Mouse (Mus musculus): ENCODE measurements around the gene Zglp1. TPM values are rescaled to one million over a fixed set of nuclear protein-coding genes. Genes with fewer than 3 reads are reported as not detected.

Zglp1 gene
- polyA plus RNA-seq, 2 experiments, result 0.21 TPM; not detected in 1

- no peak overlapping the region for H3K4me3 ChIP-seq (ENCODE audit: insufficient read depth in 1 of 2, low read depth in 2 of 2, low read length in 2 of 2)
- no peaks in the 10 kb centered on the region for H3K36me3 ChIP-seq (replicated peaks; ENCODE audit: control insufficient read depth, insufficient read depth, low read depth)
- no peak overlapping the region for H3K4me2 ChIP-seq (ENCODE audit: low read depth)
- no peak for ATAC-seq (ENCODE audit: insufficient read depth)
- no peak overlapping the region for H3K27ac ChIP-seq
- DNase-seq (ENCODE audit: low read depth in 3 of 3, low spot score in 3 of 3), result no peak
- H3K9ac ChIP-seq (replicated peaks), result no peak overlapping the region
- H3K4me1 ChIP-seq (replicated peaks; ENCODE audit: control insufficient read depth in 2 of 2, insufficient read depth in 2 of 2, low read length in 1 of 2), result peaks cover 12 to 15% of the 10 kb centered on the region in 2 experiments
- H3K9me3 ChIP-seq (ENCODE audit: control insufficient read depth, low read length), result no peaks in the 10 kb centered on the region
- WGBS (ENCODE audit: insufficient replicate concordance), result 49% methylated on average over 4 of the region's 4 CpGs
- TF ChIP-seq CTCF (IDR thresholded peaks at IDR 0.05; ENCODE audit: low read depth), result no peak
- no peak for TF ChIP-seq EP300 (IDR thresholded peaks at IDR 0.05; ENCODE audit: low read depth)
- H3K27me3 ChIP-seq (ENCODE audit: control insufficient read depth, insufficient read depth, low read length), result peaks cover 3% of the 10 kb centered on the region
Observed at GRCm38 (mm10) chr9:21043563-21043962, 23.3 kb downstream of the Zglp1 start.

GRCm38 (mm10) chr9:21041308-21041707, 25.6 kb downstream of the Zglp1 start:
- no peak overlapping the region for H3K9ac ChIP-seq (replicated peaks)
- H3K27me3 ChIP-seq (ENCODE audit: control insufficient read depth, insufficient read depth, low read length), result peaks cover 26% of the 10 kb centered on the region
- H3K9me3 ChIP-seq (ENCODE audit: control insufficient read depth, low read length), result no peaks in the 10 kb centered on the region
- H3K4me1 ChIP-seq (replicated peaks; ENCODE audit: control insufficient read depth in 2 of 2, insufficient read depth in 2 of 2, low read length in 1 of 2), result peaks cover 12 to 15% of the 10 kb centered on the region in 2 experiments
- no peak overlapping the region for H3K4me2 ChIP-seq (ENCODE audit: low read depth)
- H3K4me3 ChIP-seq (ENCODE audit: insufficient read depth in 1 of 2, low read depth in 2 of 2, low read length in 2 of 2), result no peak overlapping the region
- no peak for ATAC-seq (ENCODE audit: insufficient read depth)
- TF ChIP-seq CTCF (IDR thresholded peaks at IDR 0.05; ENCODE audit: low read depth) (no peak), EP300 (IDR thresholded peaks at IDR 0.05; ENCODE audit: low read depth) (no peak)
- no peak overlapping the region for H3K27ac ChIP-seq
- no peaks in the 10 kb centered on the region for H3K36me3 ChIP-seq (replicated peaks; ENCODE audit: control insufficient read depth, insufficient read depth, low read depth)
- WGBS (ENCODE audit: insufficient replicate concordance), result 26% methylated on average over 4 of the region's 4 CpGs
- DNase-seq (ENCODE audit: low read depth in 3 of 3, low spot score in 3 of 3), result no peak

- Histone ChIP-seq H3K9ac (replicated peaks) (no peak overlapping the region), H3K27me3 (ENCODE audit: control insufficient read depth, insufficient read depth, low read length) (peaks cover 41% of the 10 kb centered on the region), H3K27ac (peak overlapping the region; percentile 20; the same call in 1 of the 2 replicates), H3K9me3 (ENCODE audit: control insufficient read depth, low read length) (no peaks in the 10 kb centered on the region), H3K4me1 (replicated peaks; ENCODE audit: control insufficient read depth in 2 of 2, insufficient read depth in 2 of 2, low read length in 1 of 2) (peaks cover 12 to 15% of the 10 kb centered on the region in 2 experiments), H3K4me3 (ENCODE audit: insufficient read depth in 1 of 2, low read depth in 2 of 2, low read length in 2 of 2) (no peak overlapping the region), H3K36me3 (replicated peaks; ENCODE audit: control insufficient read depth, insufficient read depth, low read depth) (no peaks in the 10 kb centered on the region), H3K4me2 (ENCODE audit: low read depth) (peak overlapping the region; percentile 30)
- peak; percentile 73 for ATAC-seq (ENCODE audit: insufficient read depth)
- WGBS (ENCODE audit: insufficient replicate concordance), result 19% methylated on average over 3 of the region's 3 CpGs
- TF ChIP-seq EP300 (IDR thresholded peaks at IDR 0.05; ENCODE audit: low read depth) (peak; percentile 34; the same call in 1 of the 2 replicates), CTCF (IDR thresholded peaks at IDR 0.05; ENCODE audit: low read depth) (no peak)
- DNase-seq (ENCODE audit: low read depth in 3 of 3, low spot score in 3 of 3), result no peak
Observed at GRCm38 (mm10) chr9:21039779-21040178, 27.1 kb downstream of the Zglp1 start.

- H3K4me2 ChIP-seq (ENCODE audit: low read depth), result peak overlapping the region; percentile 43
- no peak for TF ChIP-seq CTCF (IDR thresholded peaks at IDR 0.05; ENCODE audit: low read depth)
- TF ChIP-seq EP300 (IDR thresholded peaks at IDR 0.05; ENCODE audit: low read depth), result no peak
- peak overlapping the region in 1 of 2 experiments; percentile 27; a peak in 1 of 4 replicates for H3K4me3 ChIP-seq (ENCODE audit: insufficient read depth in 1 of 2, low read depth in 2 of 2, low read length in 2 of 2)
- DNase-seq (ENCODE audit: low read depth in 3 of 3, low spot score in 3 of 3) (no peak), ATAC-seq (ENCODE audit: insufficient read depth) (no peak)
- 6% methylated on average over 31 of the region's 31 CpGs for WGBS (ENCODE audit: insufficient replicate concordance)
- H3K27me3 ChIP-seq (ENCODE audit: control insufficient read depth, insufficient read depth, low read length), result peaks cover 63% of the 10 kb centered on the region
- no peaks in the 10 kb centered on the region for H3K9me3 ChIP-seq (ENCODE audit: control insufficient read depth, low read length)
- no peak overlapping the region for H3K9ac ChIP-seq (replicated peaks)
- no peak overlapping the region for H3K27ac ChIP-seq
- peaks cover 18 to 21% of the 10 kb centered on the region in 2 experiments for H3K4me1 ChIP-seq (replicated peaks; ENCODE audit: control insufficient read depth in 2 of 2, insufficient read depth in 2 of 2, low read length in 1 of 2)
- H3K36me3 ChIP-seq (replicated peaks; ENCODE audit: control insufficient read depth, insufficient read depth, low read depth), result no peaks in the 10 kb centered on the region
Observed at GRCm38 (mm10) chr9:21037481-21037891, 29.4 kb downstream of the Zglp1 start.

GRCm38 (mm10) chr9:21036666-21037065, 30.2 kb downstream of the Zglp1 start:
- Histone ChIP-seq H3K27ac (no peak overlapping the region), H3K4me1 (replicated peaks; ENCODE audit: control insufficient read depth in 2 of 2, insufficient read depth in 2 of 2, low read length in 1 of 2) (peaks cover 25 to 26% of the 10 kb centered on the region in 2 experiments), H3K9me3 (ENCODE audit: control insufficient read depth, low read length) (no peaks in the 10 kb centered on the region), H3K36me3 (replicated peaks; ENCODE audit: control insufficient read depth, insufficient read depth, low read depth) (no peaks in the 10 kb centered on the region), H3K4me2 (ENCODE audit: low read depth) (no peak overlapping the region), H3K27me3 (ENCODE audit: control insufficient read depth, insufficient read depth, low read length) (peaks cover 70% of the 10 kb centered on the region), H3K4me3 (ENCODE audit: insufficient read depth in 1 of 2, low read depth in 2 of 2, low read length in 2 of 2) (no peak overlapping the region), H3K9ac (replicated peaks) (no peak overlapping the region)
- WGBS (ENCODE audit: insufficient replicate concordance), result 6% methylated on average over 22 of the region's 22 CpGs
- DNase-seq (ENCODE audit: low read depth in 3 of 3, low spot score in 3 of 3) (no peak), ATAC-seq (ENCODE audit: insufficient read depth) (no peak)
- TF ChIP-seq CTCF (IDR thresholded peaks at IDR 0.05; ENCODE audit: low read depth) (no peak), EP300 (IDR thresholded peaks at IDR 0.05; ENCODE audit: low read depth) (no peak)

Measured in liver, embryonic 14.5 days (tissue).